Mouse (Mus musculus): ENCODE measurements at regions not wholly inside any gene's neighbourhood (a gene's known extent, or its start where the extent isn't known, plus 50 kb on each side); places are given as distances from the start of the nearest gene placed in this dataset.

- no peak for TF ChIP-seq CTCF (IDR thresholded peaks at IDR 0.05; ENCODE audit: low read depth)
- no peak for TF ChIP-seq EP300 (IDR thresholded peaks at IDR 0.05; ENCODE audit: low read depth)
Observed at GRCm38 (mm10) chr12:39801536-39801935, 236.3 kb downstream of the Arl4a start.
